Mouse (Mus musculus): ENCODE results near the gene Scn11a.

DNA sequence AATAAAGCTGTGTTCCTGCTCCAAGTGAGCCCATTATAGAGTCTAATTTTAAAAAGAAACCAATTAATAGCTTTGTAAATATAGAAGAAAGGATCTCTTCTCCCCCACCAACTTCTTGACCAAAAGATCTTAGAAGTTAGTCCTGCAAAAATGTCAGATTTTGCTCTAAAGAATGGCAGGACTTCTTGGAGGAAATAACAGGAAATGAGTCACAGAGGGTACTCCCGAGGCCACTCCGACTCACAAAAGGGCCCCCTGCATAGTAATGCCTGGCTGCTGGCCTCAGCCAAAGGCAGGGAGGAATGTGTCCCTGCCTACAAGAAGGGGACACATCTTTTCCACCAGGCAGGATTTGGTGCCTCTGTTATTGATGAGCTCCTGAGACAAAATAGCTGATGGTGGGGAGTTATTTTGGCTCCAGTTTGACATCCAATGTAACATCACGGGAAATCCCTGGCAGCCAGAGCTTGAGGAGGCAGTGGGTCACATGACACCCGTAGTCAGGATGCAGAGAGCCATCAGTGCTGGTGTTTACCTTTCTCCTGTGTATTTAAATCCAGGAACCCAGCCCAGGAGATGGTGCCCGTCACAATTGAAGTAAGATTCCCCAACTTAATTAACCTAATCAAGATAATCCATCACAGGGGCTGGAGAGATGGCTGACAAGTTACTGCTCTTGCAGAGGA is 84.0 kb downstream of the Scn11a start:
- TF ChIP-seq CTCF (IDR thresholded peaks at IDR 0.05; ENCODE audit: control insufficient read depth, insufficient read depth, insufficient read length) (no peak), MYOD1 (IDR thresholded peaks at IDR 0.05; ENCODE audit: control insufficient read depth, insufficient read length, low read depth) (no peak), MAX (IDR thresholded peaks at IDR 0.05) (no peak), USF1 (IDR thresholded peaks at IDR 0.05; ENCODE audit: low read depth) (peak; percentile 66)
